Mouse (Mus musculus): ENCODE results near the gene Pidd1. TPM values are rescaled to one million over a fixed set of nuclear protein-coding genes. Genes with fewer than 3 reads are reported as not detected.

Gene Pidd1
- total RNA-seq, 2 experiments from 2014 or later, result 0.64 to 0.96 TPM

GRCm38 (mm10) chr7:141440613-141441012, 3.2 kb downstream of the Pidd1 start:
- DNase-seq (ENCODE audit: low spot score in 2 of 2), result peak in 1 of 2 experiments; percentile 58
- intact Hi-C loops (cut with DNase I), result no loop called here

GRCm38 (mm10) chr7:141439811-141440210, 4.0 kb downstream of the Pidd1 start:
- intact Hi-C loops (cut with DNase I), result no loop called here
- no peak for DNase-seq (ENCODE audit: low spot score in 2 of 2)

DNA sequence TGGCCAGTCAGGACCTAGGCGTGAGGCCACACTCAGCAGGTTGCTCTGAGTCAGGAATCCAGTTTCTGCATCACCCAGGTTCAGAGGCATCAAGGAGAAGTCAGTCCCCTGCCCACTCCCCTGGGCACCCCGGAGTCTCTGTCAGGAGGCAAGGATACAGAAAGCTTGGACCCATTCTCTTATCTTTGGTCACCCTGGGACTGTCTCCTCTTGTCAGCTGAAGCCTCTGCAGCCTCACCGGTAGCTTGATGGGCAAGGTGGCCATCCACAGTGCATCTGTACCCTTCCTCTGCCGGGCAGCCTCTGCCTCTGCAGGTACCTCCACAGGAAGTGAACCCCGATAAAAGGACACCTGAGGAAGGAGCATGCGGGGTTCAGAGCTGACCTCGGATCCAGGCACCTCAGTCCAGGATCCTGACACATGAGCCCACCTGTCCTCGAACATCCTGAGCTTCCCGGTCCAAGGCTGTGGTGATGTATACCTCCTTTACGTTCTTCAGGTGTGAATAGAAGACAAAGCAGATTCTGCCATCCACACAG, 4.6 kb downstream of the Pidd1 start:
- intact Hi-C loops (cut with DNase I), result no loop called here
- no peak for DNase-seq (ENCODE audit: low spot score in 2 of 2)

DNA sequence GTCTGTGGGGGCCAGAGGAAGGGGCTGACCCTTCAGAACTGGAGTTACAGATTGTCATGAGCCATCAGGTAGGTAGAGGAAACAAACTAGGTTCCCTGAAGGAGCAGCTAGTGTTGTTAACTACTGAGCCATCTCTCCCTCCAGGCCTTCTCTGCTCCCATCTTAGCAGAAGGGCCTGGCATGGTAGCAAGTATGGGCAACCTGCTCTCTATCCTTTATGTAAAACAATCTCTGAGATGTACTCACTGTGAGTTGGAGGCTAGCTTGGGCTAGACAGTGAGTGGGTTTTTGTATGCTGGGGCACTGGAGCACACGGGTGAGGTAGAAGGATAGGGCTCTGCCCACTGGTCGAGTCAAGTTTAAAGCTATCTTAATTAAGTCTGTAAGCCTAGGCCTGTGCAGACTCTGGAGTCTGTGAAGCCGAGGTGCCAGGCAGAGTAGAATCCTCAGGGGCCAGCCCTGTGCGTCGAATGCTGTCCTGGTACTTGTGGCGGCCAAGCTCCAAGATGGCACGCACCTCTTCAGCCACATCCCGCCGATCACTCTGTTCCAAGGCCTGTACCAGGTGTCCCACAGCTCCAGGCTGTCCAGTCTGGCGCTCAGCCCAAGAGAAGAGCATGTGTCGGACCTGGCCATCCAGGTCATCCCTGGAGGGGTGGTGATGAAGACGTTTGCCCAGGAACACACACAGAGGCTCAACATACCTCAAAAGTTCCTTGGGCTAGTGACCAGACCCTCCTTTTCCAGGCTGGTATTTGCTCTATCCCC, 5.4 kb downstream of the Pidd1 start:
- intact Hi-C loops (cut with DNase I), result no loop called here
- no peak for DNase-seq (ENCODE audit: low spot score in 2 of 2)

GRCm38 (mm10) chr7:141437178-141438120, 6.4 kb downstream of the Pidd1 start, which contains the start of gene Slc25a22:
TSS of gene Slc25a22 (minus strand) at chr7:141437892.
- intact Hi-C loops (cut with DNase I), result loop anchor here (1.0 kb wide), 1 partner anchor 10 kb away; the partner anchor contains the start of gene Rplp2
- peak; percentile 87 for DNase-seq (ENCODE audit: low spot score in 2 of 2)

DNA sequence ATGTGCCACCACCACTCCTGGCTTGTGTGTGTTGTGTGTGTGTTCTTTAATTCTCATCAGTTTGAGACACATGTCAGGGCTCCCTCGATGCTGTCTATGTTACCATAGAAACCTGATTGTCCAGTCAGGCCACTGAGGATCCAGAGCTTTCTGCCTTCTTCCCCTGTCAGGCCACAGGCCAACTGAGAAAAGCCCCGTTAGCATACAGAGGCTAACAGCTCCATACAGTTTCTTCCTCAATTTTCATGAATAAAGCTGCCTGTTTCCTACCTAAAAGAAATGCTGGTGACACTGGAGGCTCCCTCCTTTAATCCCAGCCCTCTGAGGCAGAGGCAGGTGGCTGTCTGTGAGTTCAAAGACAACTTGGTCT, 7.3 kb downstream of the Pidd1 start:
- intact Hi-C loops (cut with DNase I), result no loop called here
- no peak for DNase-seq (ENCODE audit: low spot score in 2 of 2)

DNA sequence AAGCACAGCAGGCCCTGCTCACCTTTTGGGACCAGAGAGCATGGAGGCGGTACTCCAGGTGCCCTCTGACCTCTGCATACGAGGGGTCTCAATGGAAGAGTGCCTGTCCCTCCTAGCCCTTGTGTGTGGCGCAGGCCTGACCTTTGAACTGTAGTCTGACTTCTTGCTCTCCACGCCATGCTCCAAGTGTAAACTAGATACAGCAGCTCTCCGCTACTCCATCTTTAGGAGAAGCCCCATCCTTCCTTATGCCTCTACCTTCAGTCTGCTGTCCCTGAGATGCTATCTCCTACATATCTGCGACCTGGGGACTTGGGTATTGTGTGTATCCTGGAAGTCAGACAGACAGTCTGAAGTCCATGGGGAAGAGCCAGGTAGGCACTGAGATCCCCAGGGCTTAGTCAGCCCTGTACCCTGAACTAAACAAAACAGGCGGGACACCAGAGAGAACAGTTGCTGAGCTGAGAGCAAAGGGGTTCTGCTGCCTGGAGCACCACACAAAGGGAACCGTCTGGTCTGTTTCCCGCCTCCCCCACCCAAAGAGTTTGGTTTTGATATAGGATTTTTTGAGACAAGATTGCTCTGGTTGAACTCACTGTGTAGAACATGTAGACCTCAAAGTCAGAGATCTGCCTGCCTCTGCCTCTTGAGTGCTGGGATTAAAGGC, 7.8 kb downstream of the Pidd1 start:
- no peak for DNase-seq (ENCODE audit: low spot score in 2 of 2)
- intact Hi-C loops (cut with DNase I), result loop anchor here (2.0 kb wide), 1 partner anchor 21 kb away; the partner anchor contains the start of gene Gatd1

- intact Hi-C loops (cut with DNase I), result loop anchor here (2.0 kb wide), 1 partner anchor 20 kb away; the partner anchor contains the start of gene Gatd1
Observed at GRCm38 (mm10) chr7:141435129-141435855, 8.5 kb downstream of the Pidd1 start.

GRCm38 (mm10) chr7:141434464-141434863, 9.4 kb downstream of the Pidd1 start:
- intact Hi-C loops (cut with DNase I), result loop anchor here (2.0 kb wide), 1 partner anchor 20 kb away; the partner anchor contains the start of gene Gatd1
- DNase-seq (ENCODE audit: low spot score in 2 of 2), result peak; percentile 77 to 89

More at GRCm38 (mm10) chr7:141435129-141435855, 8.5 kb downstream of the Pidd1 start:
- peak; percentile 51 to 69 for DNase-seq (ENCODE audit: low spot score in 2 of 2)

DNA sequence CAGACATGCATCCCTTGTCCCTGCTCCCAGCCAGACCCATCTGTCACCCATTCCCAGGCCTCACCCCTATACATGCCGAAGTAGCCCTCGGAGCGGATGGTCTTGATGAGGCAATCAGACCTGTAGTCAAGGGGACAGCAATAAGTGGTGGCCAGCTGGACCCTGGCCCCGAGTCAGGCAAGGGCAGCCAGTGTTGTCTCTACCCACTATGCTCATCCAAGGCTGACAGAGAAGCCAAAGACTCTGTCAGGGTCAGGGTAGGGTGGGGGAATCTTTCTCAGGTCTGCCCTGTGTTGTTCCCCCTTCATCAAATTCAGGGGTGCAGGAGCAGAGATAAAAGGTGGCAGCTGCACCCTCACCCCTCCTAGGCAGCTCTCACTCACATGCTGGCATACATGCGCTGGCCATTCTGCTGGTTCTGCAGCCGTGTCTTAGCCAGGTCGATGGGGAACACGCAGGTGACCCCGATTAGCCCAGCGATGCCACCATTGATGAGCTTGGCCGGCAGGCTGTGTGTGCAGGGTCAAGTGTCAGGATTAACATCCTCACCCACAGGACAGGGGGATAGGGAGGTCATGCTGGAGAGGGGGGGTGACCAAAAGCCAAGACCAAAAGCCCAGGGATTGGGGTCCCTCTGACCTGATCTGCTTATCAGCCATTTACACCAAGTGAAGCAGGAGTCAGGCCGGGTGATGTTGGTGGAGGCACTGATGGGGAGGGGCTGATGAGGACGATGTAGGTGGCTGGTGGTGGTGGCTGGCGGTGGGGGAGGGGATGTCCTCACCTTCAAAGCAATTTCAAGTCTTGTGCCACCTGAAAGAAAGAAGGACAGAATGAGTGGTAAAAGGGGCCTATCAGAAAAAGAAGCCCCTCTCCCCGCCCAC, 10.1 kb downstream of the Pidd1 start:
- DNase-seq (ENCODE audit: low spot score in 2 of 2), result no peak
- intact Hi-C loops (cut with DNase I), result loop anchor here (2.0 kb wide), 1 partner anchor 19 kb away; the partner anchor contains the start of gene Gatd1

GRCm38 (mm10) chr7:141432741-141433516, 10.9 kb downstream of the Pidd1 start:
- intact Hi-C loops (cut with DNase I), result no loop called here
- peak in 1 of 2 experiments; percentile 41 for DNase-seq (ENCODE audit: low spot score in 2 of 2)

DNA sequence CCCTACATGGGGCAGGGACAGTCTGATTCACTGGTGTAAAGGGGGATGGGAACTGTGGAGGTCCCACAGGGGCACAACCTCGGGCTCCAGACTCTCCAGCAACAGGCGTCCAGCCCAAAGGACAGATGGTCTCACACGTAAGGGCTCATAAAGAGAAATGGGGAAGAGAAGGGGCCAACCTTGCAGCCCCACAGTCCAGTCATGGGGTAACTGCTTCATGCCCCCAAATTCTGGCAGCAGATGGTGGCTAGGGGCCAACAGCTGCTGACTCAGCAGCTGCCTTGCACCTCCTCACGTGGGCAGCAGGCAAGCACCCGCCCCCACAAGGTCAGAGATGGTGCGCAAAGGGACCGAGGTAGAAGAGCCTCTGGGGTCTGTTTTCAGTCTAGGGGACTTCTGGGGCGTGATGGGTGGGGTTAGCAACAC, 11.6 kb downstream of the Pidd1 start:
- intact Hi-C loops (cut with DNase I), result no loop called here
- DNase-seq (ENCODE audit: low spot score in 2 of 2), result peak in 1 of 2 experiments; percentile 24

DNA sequence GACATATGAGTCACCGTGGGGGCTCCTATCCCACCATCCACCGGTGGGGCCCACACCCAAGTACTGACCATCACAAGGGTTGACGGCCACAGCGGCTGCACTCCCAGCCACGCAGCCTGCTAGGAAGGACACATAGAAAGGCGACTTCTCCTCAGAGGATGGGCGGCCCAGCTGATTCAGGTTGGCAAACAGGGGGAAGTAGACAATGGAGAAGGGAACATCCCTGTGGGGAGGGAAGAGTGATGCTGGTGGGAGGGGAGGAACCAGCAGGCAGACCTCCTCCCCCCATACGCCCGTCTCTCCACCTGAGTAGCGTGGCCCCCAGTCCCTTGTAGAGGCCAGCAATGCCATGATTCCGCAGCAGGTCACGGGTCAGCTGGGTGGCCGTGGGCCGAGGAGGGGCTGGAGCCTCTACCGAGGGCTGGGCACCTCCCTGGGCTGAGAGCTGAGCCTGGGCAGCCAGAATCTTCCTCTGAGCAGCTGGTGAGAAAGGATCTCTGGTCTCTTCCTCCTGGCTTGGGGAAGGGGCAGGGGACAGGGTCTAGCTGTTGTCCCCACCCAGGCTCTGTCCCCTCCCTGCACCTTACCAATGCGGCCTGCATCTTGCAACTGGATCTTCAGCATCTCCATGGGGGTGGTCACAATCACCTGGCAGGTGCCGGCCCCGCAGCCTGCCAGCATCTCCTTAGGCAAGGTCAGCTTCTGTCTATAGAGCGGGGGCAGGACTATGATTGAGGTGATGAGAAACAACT, 12.2 kb downstream of the Pidd1 start:
- intact Hi-C loops (cut with DNase I), result no loop called here
- DNase-seq (ENCODE audit: low spot score in 2 of 2), result no peak

DNA sequence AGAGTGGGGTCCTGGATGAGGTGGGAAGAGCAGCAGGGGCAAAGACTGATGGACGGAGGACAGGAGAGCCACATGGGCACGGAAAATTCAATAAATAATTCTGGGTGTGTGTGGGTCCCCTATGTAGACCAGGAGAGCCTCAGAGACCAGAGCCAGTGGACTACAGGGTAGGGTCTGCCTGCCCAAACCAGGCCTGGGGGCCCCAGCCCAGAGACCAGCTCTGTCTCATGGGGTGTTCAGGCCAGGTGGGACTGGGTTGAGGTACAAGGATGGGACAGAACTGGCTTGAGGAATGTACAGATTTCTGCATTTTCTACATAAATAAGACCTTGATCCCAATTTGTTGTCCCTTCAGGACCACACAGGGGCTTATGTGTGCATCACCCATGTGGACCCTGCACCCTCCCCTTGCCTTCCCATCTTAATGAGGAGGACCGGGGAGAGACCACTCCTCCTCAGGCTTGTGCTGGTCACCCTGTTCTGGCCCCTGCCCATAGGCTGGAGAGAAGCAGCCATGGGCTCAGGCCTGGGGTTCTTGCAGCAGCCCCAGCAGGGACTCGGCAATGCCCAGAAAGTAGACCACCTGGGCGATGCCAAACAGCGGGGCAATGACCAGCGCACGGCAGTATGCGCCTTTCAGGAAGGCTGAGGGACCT, 13.1 kb downstream of the Pidd1 start:
- no peak for DNase-seq (ENCODE audit: low spot score in 2 of 2)
- intact Hi-C loops (cut with DNase I), result no loop called here

- intact Hi-C loops (cut with DNase I), result no loop called here
- DNase-seq (ENCODE audit: low spot score in 2 of 2), result no peak
Observed at GRCm38 (mm10) chr7:141429840-141430584, 13.8 kb downstream of the Pidd1 start.
